Mouse (Mus musculus): ENCODE measurements around the gene Hist1h2ap. TPM values are rescaled to one million over a fixed set of nuclear protein-coding genes. Genes with fewer than 3 reads are reported as not detected.
A peak's percentile ranks its signal among the peaks of the same experiment; 100 is the strongest.
"Not testable (repeated sequence)": the region's sequence is repeated elsewhere in the genome, so short reads cannot be mapped to it uniquely, and the experiment has no call there.

The Hist1h2ap gene
- total RNA-seq, 1 experiment from 2014 or later, result 9.0 TPM

- ATAC-seq (replicated peaks; ENCODE audit: insufficient number of reproducible peaks, low FRiP score, low TSS enrichment, poor library complexity, severe bottlenecking), result not testable (repeated sequence)
Measured at GRCm38 (mm10) chr13:21812092-21812491, 21.2 kb downstream of the Hist1h2ap start.

- peak; percentile 68 for ATAC-seq (replicated peaks; ENCODE audit: insufficient number of reproducible peaks, low FRiP score, low TSS enrichment, poor library complexity, severe bottlenecking)
Measured at GRCm38 (mm10) chr13:21811539-21811938, 21.8 kb downstream of the Hist1h2ap start, which contains the start of gene Hist1h4m. Gene Hist1h4m (plus strand): TSS chr13:21811746.

GRCm38 (mm10) chr13:21811074-21811473 lies 22.2 kb downstream of the Hist1h2ap start:
- ATAC-seq (replicated peaks; ENCODE audit: insufficient number of reproducible peaks, low FRiP score, low TSS enrichment, poor library complexity, severe bottlenecking), result 0 out of 2 replicates have a peak, but pooled peaks have one; percentile 10

GRCm38 (mm10) chr13:21810073-21810472 lies 23.2 kb downstream of the Hist1h2ap start, which contains the start of the genes Hist1h2bq and Hist1h2ao:
Gene Hist1h2bq (minus strand): TSS chr13:21810197.
Gene Hist1h2ao (plus strand): TSS chr13:21810465.
- ATAC-seq (replicated peaks; ENCODE audit: insufficient number of reproducible peaks, low FRiP score, low TSS enrichment, poor library complexity, severe bottlenecking), result peak; percentile 94

- peak; percentile 88 for ATAC-seq (replicated peaks; ENCODE audit: insufficient number of reproducible peaks, low FRiP score, low TSS enrichment, poor library complexity, severe bottlenecking)
Measured at GRCm38 (mm10) chr13:21803058-21803457, 30.2 kb downstream of the Hist1h2ap start.

GRCm38 (mm10) chr13:21797163-21797562 lies 36.1 kb downstream of the Hist1h2ap start:
- peak; percentile 36; the same call in 1 of the 2 replicates for ATAC-seq (replicated peaks; ENCODE audit: insufficient number of reproducible peaks, low FRiP score, low TSS enrichment, poor library complexity, severe bottlenecking)

GRCm38 (mm10) chr13:21795584-21795983 lies 37.7 kb downstream of the Hist1h2ap start:
- ATAC-seq (replicated peaks; ENCODE audit: insufficient number of reproducible peaks, low FRiP score, low TSS enrichment, poor library complexity, severe bottlenecking), result no peak

GRCm38 (mm10) chr13:21790601-21791283 lies 42.6 kb downstream of the Hist1h2ap start:
- ATAC-seq (replicated peaks; ENCODE audit: insufficient number of reproducible peaks, low FRiP score, low TSS enrichment, poor library complexity, severe bottlenecking), result no peak

- no peak for ATAC-seq (replicated peaks; ENCODE audit: insufficient number of reproducible peaks, low FRiP score, low TSS enrichment, poor library complexity, severe bottlenecking)
Measured at GRCm38 (mm10) chr13:21789925-21790324, 43.4 kb downstream of the Hist1h2ap start.

- no peak for ATAC-seq (replicated peaks; ENCODE audit: insufficient number of reproducible peaks, low FRiP score, low TSS enrichment, poor library complexity, severe bottlenecking)
Measured at GRCm38 (mm10) chr13:21787760-21788593, 45.3 kb downstream of the Hist1h2ap start.

- peak; percentile 96 for ATAC-seq (replicated peaks; ENCODE audit: insufficient number of reproducible peaks, low FRiP score, low TSS enrichment, poor library complexity, severe bottlenecking)
Measured at GRCm38 (mm10) chr13:21786899-21787629, 46.2 kb downstream of the Hist1h2ap start, which contains the start of the genes Hist1h2an and Hist1h2bp. Gene Hist1h2an (minus strand): TSS chr13:21787218. Gene Hist1h2bp (plus strand): TSS chr13:21787461.

GRCm38 (mm10) chr13:21786189-21786898 lies 47.0 kb downstream of the Hist1h2ap start:
- ATAC-seq (replicated peaks; ENCODE audit: insufficient number of reproducible peaks, low FRiP score, low TSS enrichment, poor library complexity, severe bottlenecking), result no peak

- ATAC-seq (replicated peaks; ENCODE audit: insufficient number of reproducible peaks, low FRiP score, low TSS enrichment, poor library complexity, severe bottlenecking), result no peak
Measured at GRCm38 (mm10) chr13:21784311-21784710, 49.0 kb downstream of the Hist1h2ap start.

- no peak for ATAC-seq (replicated peaks; ENCODE audit: insufficient number of reproducible peaks, low FRiP score, low TSS enrichment, poor library complexity, severe bottlenecking)
Measured at GRCm38 (mm10) chr13:21783734-21784161, 49.6 kb downstream of the Hist1h2ap start.

GRCm38 (mm10) chr13:21783255-21783617 lies 50.1 kb downstream of the Hist1h2ap start, which contains the start of gene Hist1h3i:
Gene Hist1h3i (minus strand): TSS chr13:21783370.
- ATAC-seq (replicated peaks; ENCODE audit: insufficient number of reproducible peaks, low FRiP score, low TSS enrichment, poor library complexity, severe bottlenecking), result peak; percentile 67; the same call in 1 of the 2 replicates
